ENCODE assay signal across 14 mouse cellular contexts in genomic region chr1:52793692-52794091, GRCm38 (mm10). TPM values are rescaled to one million over a fixed set of nuclear protein-coding genes. Genes with fewer than 3 reads are reported as not detected.
DNase-seq lines count a peak whose midpoint lies in the region; ATAC-seq and TF ChIP-seq lines count a peak whose summit lies in the region.
"Had no signal": no experiment of that assay in that cellular context is flagged by ENCODE, and none has a peak within 500 bp of the region (broad histone marks: within the 10 kb centered on the region; RNA-seq: fewer than 3 reads in every experiment).

No protein-coding gene starts in this region.

- H3K9me3 ChIP-seq in heart, postnatal 0 days (replicated peaks; ENCODE audit: control insufficient read depth, low read length), result no peaks in the 10 kb centered on the region
- no peaks in the 10 kb centered on the region for H3K9me3 ChIP-seq in lung, postnatal 0 days (ENCODE audit: low read length)
- H3K9me3 ChIP-seq: hindbrain, embryonic 10.5 days; liver, embryonic 15.5 days; megakaryocyte, embryonic 14.5 days had no signal

- no peak overlapping the region for H3K4me3 ChIP-seq in heart, postnatal 0 days (ENCODE audit: low read depth, low read length)
- H3K4me3 ChIP-seq in lung, postnatal 0 days (ENCODE audit: low read depth, low read length), result no peak overlapping the region
- H3K4me3 ChIP-seq: hindbrain, embryonic 10.5 days; liver, embryonic 15.5 days; megakaryocyte, embryonic 14.5 days; myocyte had no signal

- POLR2A ChIA-PET in Patski (lab: Charles Lee), result interaction anchor here (0.7 kb wide), 1 partner anchor 60 kb away, joined by 5 read pairs; no protein-coding TSS in a partner anchor

- TF ChIP-seq EP300 in heart, postnatal 0 days (IDR thresholded peaks at IDR 0.05; ENCODE audit: low read depth), result no peak
- TF ChIP-seq EP300 in lung, postnatal 0 days (IDR thresholded peaks at IDR 0.05), result no peak

- DNase-seq in heart, postnatal 0 days (ENCODE audit: low spot score), result no peak
- no peak for DNase-seq in heart, postnatal 10 days
- no peak for DNase-seq in lung, postnatal 0 days (ENCODE audit: low spot score)
- DNase-seq in lung, adult 18-20 months, result no peak
- DNase-seq in Patski (ENCODE audit: low read depth, low spot score), result no peak
- no peak for DNase-seq in testis, postnatal 10 days (ENCODE audit: low spot score)
- DNase-seq: heart, adult 11 months; thymus, adult 18-20 months had no signal

- intact Hi-C loops in heart, postnatal 10 days (cut with DNase I), result no loop called here

- peaks cover 5% of the 10 kb centered on the region for H3K4me1 ChIP-seq in heart, postnatal 0 days (ENCODE audit: control insufficient read depth, insufficient read depth)
- no peaks in the 10 kb centered on the region for H3K4me1 ChIP-seq in lung, postnatal 0 days (ENCODE audit: insufficient read depth, low read depth, low read length)

- peaks cover 45% of the 10 kb centered on the region for H3K36me3 ChIP-seq in heart, postnatal 0 days (replicated peaks; ENCODE audit: control insufficient read depth, insufficient read depth, low read length)
- no peaks in the 10 kb centered on the region; the same call in 1 of the 2 replicates for H3K36me3 ChIP-seq in lung, postnatal 0 days (ENCODE audit: insufficient read depth, low read length)

- in situ Hi-C loops in Patski (cut with MboI; ENCODE audit: low pct_unique_long_range_greater_than_20kb), result no loop called here

- no peaks in the 10 kb centered on the region for H3K27me3 ChIP-seq in heart, postnatal 0 days (ENCODE audit: control insufficient read depth, insufficient read depth, low read length)
- H3K27me3 ChIP-seq in lung, postnatal 0 days (replicated peaks; ENCODE audit: insufficient read depth, low read length), result no peaks in the 10 kb centered on the region
- H3K27me3 ChIP-seq in Patski, result no peaks in the 10 kb centered on the region
- H3K27me3 ChIP-seq: liver, embryonic 15.5 days; megakaryocyte, embryonic 14.5 days had no signal

- H3K27ac ChIP-seq in heart, postnatal 0 days (ENCODE audit: low read depth), result no peak overlapping the region
- H3K27ac ChIP-seq in lung, postnatal 0 days (ENCODE audit: low read length), result no peak overlapping the region
- H3K27ac ChIP-seq: hindbrain, embryonic 10.5 days; liver, embryonic 15.5 days had no signal

- no peak overlapping the region for H3K9ac ChIP-seq in heart, postnatal 0 days (replicated peaks; ENCODE audit: low read depth, low read length)
- no peak overlapping the region for H3K9ac ChIP-seq in lung, postnatal 0 days (replicated peaks; ENCODE audit: low read depth)
- H3K9ac ChIP-seq: liver, embryonic 15.5 days had no signal

- peak; percentile 23; the same call in 1 of the 2 replicates for TF ChIP-seq CTCF in heart, postnatal 0 days (IDR thresholded peaks at IDR 0.05; ENCODE audit: low read depth)
- peak; percentile 42 for TF ChIP-seq CTCF in lung, postnatal 0 days (IDR thresholded peaks at IDR 0.05)
- TF ChIP-seq CTCF in Patski (IDR thresholded peaks at IDR 0.05), result peak; percentile 45

- H3K4me2 ChIP-seq in heart, postnatal 0 days (ENCODE audit: low read depth, low read length), result no peak overlapping the region
- no peak overlapping the region for H3K4me2 ChIP-seq in lung, postnatal 0 days (replicated peaks; ENCODE audit: low read depth, low read length)
- H3K4me2 ChIP-seq: liver, embryonic 15.5 days had no signal

- CTCF ChIA-PET in Patski (lab: Charles Lee), result interaction anchor here (1.7 kb wide), 2 partner anchors 12 to 33 kb away, joined by 4 read pairs; no protein-coding TSS in a partner anchor

- 78% methylated on average over 3 of the region's 3 CpGs for WGBS in heart, postnatal 0 days
- 77% methylated on average over 3 of the region's 3 CpGs for WGBS in lung, postnatal 0 days

- ATAC-seq in heart, postnatal 0 days (ENCODE audit: insufficient read depth, low read depth), result no peak
- ATAC-seq in lung, postnatal 0 days, result no peak
- no peak for ATAC-seq in Patski
- ATAC-seq in neutrophil, adult 5-6 weeks (ENCODE audit: extremely low read depth, insufficient number of reproducible peaks, low FRiP score, poor library complexity, severe bottlenecking), result 0 out of 2 replicates have a peak, but pooled peaks have one; percentile 36
- ATAC-seq: activated CD4-positive, CD25-positive, alpha-beta regulatory T cell, adult 4 months had no signal

RNA-seq across cellular contexts. Expression of gene Inpp1, which starts 23.8 kb away (rescaled TPM):
- total RNA-seq in heart, postnatal 0 days (2014; rRNA removed; ENCODE audit: low replicate concordance), result 17.1 and 17.7 TPM in 2 replicates
- 17.1 and 17.8 TPM in 2 replicates for polyA plus RNA-seq in heart, postnatal 0 days (2015; fragmentation: Nextera tagmentation; extraction: Ambion mirVana)
- total RNA-seq in heart, postnatal 10 days (2021), result 10 to 100 TPM; 23.0 to 25.8 TPM
- 9.3 and 10.4 TPM in 2 replicates for polyA plus RNA-seq in lung, postnatal 0 days (2015; fragmentation: Nextera tagmentation; extraction: Ambion mirVana)
- polyA plus RNA-seq in Patski (2021), result 24.3 TPM
- total RNA-seq in neutrophil, adult 5-6 weeks (2017), result 57.5 and 61.9 TPM in 2 replicates

RNA-seq across cellular contexts. Expression of gene Hibch, which starts 51.0 kb away (rescaled TPM):
- total RNA-seq in heart, postnatal 0 days (2014; rRNA removed; ENCODE audit: low replicate concordance), result 56.1 and 66.5 TPM in 2 replicates
- 55.3 and 58.5 TPM in 2 replicates for polyA plus RNA-seq in heart, postnatal 0 days (2015; fragmentation: Nextera tagmentation; extraction: Ambion mirVana)
- 10 to 100 TPM; 62.1 to 63.6 TPM for total RNA-seq in heart, postnatal 10 days (2021)
- 14.1 and 17.2 TPM in 2 replicates for polyA plus RNA-seq in lung, postnatal 0 days (2015; fragmentation: Nextera tagmentation; extraction: Ambion mirVana)
- polyA plus RNA-seq in Patski (2021), result 40.1 TPM
- 29.4 and 38.8 TPM in 2 replicates for total RNA-seq in neutrophil, adult 5-6 weeks (2017)
